Mouse (Mus musculus) kidney, postnatal 4 days (tissue): ENCODE results near the gene Dpy19l2.
"Not testable (repeated sequence)": the region's sequence is repeated elsewhere in the genome, so short reads cannot be mapped to it uniquely, and the experiment has no call there.

ENCODE experiments used
- DNase-seq, 2 experiments: peaks; one replicate each; pipeline ENCODE4 v3.0.0; 2021; ENCODE audit warnings: mixed read lengths in 2 of 2

Dpy19l2 gene

DNA sequence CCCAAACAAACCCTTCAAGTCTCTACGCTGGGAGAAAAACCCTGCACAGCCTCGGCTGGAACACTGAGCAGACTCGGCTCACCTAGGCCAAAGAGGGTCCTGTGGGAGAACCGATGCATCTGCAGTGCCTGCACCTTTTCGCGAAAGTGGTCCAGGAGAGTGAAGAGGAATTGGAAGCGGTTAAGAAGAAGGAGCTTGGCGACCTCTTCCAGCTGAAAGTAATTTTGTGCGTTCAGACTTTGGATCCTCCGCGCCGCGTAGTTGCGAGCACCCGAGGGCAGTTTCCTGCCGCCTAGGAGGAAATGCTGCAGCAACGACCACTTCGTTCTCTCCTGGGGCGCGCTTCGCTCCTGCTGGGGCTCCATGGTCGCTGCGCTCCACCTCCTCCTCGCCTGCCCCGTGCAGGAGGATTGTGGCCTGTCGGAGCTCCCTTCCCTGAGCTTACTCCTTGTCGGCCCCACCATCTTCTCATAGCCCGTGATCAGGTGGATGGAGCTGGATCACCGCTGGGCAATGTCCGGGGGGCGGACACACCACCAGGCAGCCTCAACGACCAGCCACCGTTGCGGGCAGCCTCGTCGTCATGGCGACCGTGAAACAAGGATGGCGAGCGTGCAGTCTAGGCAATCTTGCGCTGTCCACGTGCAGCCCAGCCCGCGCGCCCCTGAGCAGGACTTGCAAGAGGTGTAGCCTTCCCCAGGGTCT lies at the start of gene Dpy19l2:
Dpy19l2 (minus strand) TSS at position 594 of the 705 bp plus-strand sequence.
- DNase-seq = peak; percentile 48 to 58

- DNase-seq = no peak
Observed at GRCm38 (mm10) chr9:24744958-24745357, 48.9 kb upstream of the Dpy19l2 start.

- no peak for DNase-seq
Observed at GRCm38 (mm10) chr9:24701246-24701645, 5.2 kb upstream of the Dpy19l2 start.

- DNase-seq = no peak
Observed at GRCm38 (mm10) chr9:24696405-24696778, 299 bp upstream of the Dpy19l2 start.

DNA sequence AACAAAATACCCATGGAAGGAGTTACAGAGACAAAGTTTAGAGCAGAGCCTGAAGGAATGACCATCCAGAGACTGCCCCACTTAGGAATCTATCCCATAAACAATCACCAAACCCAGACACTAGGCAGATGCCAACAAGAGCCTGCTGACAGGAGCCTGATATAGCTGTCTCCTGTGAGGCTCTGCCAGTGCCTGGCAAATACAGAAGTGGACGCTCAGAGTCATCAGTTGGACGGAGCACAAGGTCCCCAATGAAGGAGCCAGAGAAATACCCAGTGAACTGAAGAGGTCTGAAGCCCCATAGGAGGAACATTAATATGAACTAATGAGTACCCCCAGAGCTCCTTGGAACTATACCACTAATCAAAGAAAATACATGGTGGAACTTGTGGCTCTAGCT lies 58.8 kb downstream of the Dpy19l2 start:
- not testable (repeated sequence) for DNase-seq

DNA sequence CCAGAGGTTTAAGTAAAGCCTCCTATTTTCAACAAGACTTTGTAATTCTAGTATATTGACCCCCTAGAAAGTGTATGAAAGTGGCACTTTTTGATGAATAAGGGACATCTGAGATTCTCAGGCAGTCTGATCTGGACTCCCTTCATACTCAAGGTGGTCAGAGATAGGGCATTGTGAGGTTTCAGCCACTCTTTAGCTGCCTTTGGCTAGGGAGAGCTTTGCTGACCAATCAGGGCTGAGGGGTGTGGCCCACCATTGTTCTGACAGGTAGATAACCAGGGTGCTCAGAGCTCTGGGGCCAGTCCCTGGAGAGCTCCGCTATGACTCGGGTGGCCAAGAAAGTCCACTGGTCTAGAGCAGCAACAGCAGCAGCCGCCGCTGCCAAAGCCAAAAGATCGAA lies 71.2 kb downstream of the Dpy19l2 start, which contains the start of gene Cypt4:
Cypt4 (plus strand) TSS at position 301 of the 400 bp plus-strand sequence.
- no peak for DNase-seq

DNA sequence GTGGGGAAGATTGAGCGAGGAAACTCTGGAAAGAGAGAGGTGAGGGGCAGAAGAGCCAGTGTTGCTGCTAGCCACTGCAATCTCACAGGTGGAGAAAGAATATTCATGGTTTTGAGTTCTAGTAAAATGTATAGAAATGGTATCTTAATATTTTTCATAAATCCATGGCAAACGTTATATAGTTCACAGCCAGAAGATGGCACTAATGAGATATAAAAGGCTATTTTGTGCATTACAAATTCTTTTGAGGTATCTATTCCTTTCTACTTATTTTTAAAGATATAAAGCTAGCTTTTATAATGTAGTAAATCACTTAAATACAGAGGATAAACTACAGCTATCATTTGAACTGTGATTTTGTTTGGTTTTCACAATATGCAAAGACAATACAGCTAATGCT lies 157.9 kb downstream of the Dpy19l2 start:
- DNase-seq = no peak

DNA sequence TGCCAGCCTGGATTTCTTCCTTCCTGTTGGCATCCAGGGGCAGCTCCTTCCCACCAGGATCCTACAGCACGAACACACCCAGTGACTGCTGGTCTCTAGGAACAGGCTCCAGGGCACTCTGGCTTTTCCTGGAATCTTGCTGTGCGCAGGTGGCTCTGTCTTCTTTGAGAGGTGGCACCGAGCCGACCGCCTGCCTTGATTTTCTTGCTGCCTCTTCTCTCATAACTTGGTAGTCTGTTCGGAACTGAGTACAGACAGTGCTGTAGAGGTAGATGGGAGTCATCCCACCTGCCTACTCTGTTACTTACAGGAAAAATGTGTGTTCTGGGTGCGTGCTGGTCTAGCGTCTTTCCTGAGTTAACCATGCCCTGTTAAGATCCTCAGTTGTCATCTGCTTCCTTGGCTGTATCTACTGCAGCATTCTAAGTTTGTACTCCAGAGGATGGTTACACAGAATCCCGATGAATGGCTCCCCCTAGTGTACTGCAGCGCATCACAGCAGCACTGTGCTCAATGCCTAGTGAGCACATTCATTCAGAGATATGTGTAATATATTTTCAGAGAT lies 179.4 kb downstream of the Dpy19l2 start:
- DNase-seq = peak; percentile 78 to 79

GRCm38 (mm10) chr9:24514078-24514469 lies 182.0 kb downstream of the Dpy19l2 start:
- DNase-seq = no peak

DNA sequence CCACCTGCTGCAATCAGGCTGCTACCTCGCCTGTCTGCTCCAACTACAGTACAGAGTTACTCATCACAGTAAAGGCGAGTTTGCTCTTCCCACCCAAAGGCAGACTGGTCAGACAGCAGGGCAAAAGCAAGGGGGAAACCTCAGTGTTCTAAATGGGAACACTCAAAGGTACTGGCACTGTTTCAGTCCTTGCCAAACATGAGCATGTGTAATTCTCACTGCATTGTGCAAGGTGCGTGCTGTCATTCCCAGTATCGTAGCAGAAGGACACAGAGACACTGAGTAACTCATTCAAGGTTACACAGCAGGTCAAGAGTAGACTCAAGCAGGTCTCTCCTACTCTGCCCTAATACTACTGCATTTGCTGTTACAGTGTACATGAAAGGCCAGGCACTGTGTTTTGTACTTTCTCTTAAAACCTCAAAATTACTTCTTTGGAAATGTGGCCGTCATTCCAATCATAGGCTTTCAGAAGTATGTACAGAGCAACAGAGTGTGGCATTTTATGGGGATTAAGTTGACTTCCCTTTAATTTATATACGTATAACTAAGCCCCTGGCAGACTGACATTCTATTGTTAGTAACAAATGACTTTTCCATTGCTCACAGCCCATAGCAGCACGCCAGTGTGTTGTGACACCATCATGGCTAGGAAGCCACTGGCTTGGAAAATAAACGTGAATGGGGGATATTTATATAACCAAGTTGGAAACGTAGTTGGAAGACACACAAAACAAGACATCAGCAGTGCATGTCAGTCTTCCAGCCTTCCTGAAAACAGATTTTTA lies 182.6 kb downstream of the Dpy19l2 start:
- no peak for DNase-seq

- DNase-seq = no peak
Observed at GRCm38 (mm10) chr9:24512121-24512539, 184.0 kb downstream of the Dpy19l2 start.

DNA sequence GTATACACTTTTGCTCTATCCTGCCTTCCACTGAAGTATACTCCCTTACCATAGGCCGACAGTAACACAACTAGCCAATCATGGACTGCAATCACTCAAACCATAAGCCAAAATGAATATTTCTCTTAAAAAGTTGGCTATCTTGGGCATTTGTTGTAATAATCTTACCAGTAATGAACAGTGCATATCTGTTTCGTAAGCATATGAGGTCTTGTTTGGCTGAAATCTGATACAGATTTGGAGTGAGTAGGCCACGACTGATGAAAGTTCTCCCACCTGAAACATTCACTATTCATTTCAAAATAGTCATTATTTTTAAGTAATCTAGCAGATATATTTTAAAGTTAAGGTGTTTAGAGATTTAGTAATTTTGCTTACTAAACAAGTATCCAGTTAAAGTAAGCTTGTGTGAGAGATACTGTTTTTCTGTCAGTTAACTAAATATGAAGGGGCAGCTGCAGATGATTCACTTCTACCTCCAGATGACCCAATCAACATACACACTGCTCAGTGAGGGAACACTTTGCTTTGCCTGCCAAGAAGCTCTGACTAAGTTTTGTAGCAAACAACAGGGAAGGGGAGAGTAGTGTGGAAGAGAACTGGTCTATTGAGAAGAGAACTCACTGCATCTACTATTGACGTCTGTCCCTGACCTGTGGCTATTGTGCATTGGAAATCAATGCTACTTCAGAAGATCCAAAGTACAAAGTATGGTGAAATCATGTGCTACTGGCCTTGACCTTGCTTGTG lies 184.5 kb downstream of the Dpy19l2 start:
- DNase-seq = no peak

GRCm38 (mm10) chr9:24508880-24509279 lies 187.2 kb downstream of the Dpy19l2 start:
- DNase-seq = no peak
